Mouse (Mus musculus) neural tube, embryonic 12.5 days (tissue): ENCODE measurements at regions not wholly inside any gene's neighbourhood (a gene's known extent, or its start where the extent isn't known, plus 50 kb on each side); places are given as distances from the start of the nearest gene placed in this dataset. TPM values are rescaled to one million over a fixed set of nuclear protein-coding genes. Genes with fewer than 3 reads are reported as not detected.

Experiments
- microRNA-seq: library from miRNA; unstranded; fragments of <30 nt; microRNA quantifications from one replicate; pipeline ENCODE4, GENCODE M21; 2017

Small RNA genes lying in the stretch of these regions (microRNA-seq; reads per million reads assigned to microRNA genes)
- gene Gm22917 = not detected
